Mouse (Mus musculus) adrenal gland, postnatal 10 days (tissue): ENCODE results near the gene Gm2056. TPM values are rescaled to one million over a fixed set of nuclear protein-coding genes. Genes with fewer than 3 reads are reported as not detected.
"Not testable (repeated sequence)": the region's sequence is repeated elsewhere in the genome, so short reads cannot be mapped to it uniquely, and the experiment has no call there.

ENCODE experiments used
- DNase-seq: peaks from one replicate; pipeline ENCODE4 v3.0.0; 2021; ENCODE audit warnings: mixed read lengths
- long read RNA-seq, 2 experiments: library from polyadenylated mRNA; stranded (forward); transcript quantifications; one replicate each; pipeline ENCODE4 v2.0.0; 2021
- total RNA-seq, 2 experiments: library from RNA; stranded (reverse); gene quantifications; 2 replicates each; pipeline ENCODE4 v1.2.3; 2021

Gene Gm2056
- total RNA-seq: not detected
- long read RNA-seq, experiment 1: 0 reads
- long read RNA-seq, experiment 2: 0 reads

DNA sequence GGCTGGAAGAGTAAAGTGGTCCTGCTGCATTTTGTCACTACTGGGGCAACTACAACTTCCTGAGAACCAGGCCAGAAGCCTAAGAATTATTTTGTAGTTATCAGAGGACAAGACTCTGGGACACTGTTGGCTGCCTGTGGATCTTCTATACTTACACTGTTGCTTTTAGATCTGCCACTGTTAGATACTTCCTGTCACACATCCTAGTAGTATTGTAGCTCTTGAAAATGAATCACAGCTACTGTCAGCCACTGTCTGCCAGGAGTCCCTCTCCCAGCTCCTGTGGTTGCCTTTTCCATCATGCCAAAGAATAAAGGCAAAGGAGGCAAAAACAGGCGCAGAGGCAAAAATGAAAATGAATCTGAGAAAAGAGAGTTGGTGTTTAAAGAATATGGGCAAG lies at the start of gene Gm2056:
Gm2056 (plus strand) TSS at position 301 of the 400 bp plus-strand sequence.
- DNase-seq: not testable (repeated sequence)

DNA sequence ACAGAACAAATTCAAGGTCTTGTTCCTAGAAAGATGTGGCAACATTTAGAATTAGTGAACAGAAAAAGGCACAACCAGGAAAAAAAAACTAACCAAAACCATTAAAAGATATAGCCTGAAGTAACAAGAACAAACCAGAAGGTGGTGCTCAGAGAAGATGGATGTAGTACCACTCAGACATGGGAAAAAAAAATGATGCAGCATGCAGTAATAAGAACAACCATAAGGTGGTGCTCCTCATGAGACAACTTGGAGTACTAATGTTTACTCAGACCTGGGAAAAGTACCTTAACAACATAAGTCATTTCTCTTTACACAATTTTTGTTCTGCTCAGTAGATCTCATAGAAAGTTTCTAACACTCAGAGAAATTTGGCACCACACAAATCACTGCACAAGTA lies 42.8 kb upstream of the Gm2056 start:
- DNase-seq: not testable (repeated sequence)

GRCm38 (mm10) chr12:88004118-88004517 lies 22.7 kb upstream of the Gm2056 start:
- not testable (repeated sequence) for DNase-seq

GRCm38 (mm10) chr12:88011548-88011947 lies 15.3 kb upstream of the Gm2056 start, which contains the start of gene Gm2075:
TSS of gene Gm2075 (plus strand) at chr12:88011848.
- not testable (repeated sequence) for DNase-seq

DNA sequence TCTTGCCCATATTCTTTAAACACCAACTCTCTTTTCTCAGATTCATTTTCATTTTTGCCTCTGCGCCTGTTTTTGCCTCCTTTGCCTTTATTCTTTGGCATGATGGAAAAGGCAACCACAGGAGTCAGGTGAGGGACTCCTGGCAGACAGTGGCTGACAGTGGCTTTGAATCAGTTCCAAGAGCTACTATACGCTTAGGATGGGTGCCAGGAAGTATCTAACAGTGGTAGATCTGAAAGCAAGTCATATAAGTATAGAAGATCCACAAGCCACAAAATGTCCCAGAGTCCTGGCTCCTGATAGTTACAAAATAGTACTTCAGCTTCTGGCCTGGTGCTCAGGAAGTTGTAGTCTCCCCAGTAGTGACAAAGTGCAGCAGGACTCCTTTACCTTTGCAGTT lies 8.1 kb upstream of the Gm2056 start, which contains the start of gene Gm6803:
Gm6803 (minus strand) TSS at position 101 of the 400 bp plus-strand sequence.
- not testable (repeated sequence) for DNase-seq

GRCm38 (mm10) chr12:88032250-88032649 lies 5.4 kb downstream of the Gm2056 start:
- DNase-seq: not testable (repeated sequence)

- not testable (repeated sequence) for DNase-seq
Measured at GRCm38 (mm10) chr12:88039062-88039461, 12.3 kb downstream of the Gm2056 start.

GRCm38 (mm10) chr12:88039703-88040102 lies 12.9 kb downstream of the Gm2056 start:
- not testable (repeated sequence) for DNase-seq

GRCm38 (mm10) chr12:88045226-88045625 lies 18.4 kb downstream of the Gm2056 start:
- not testable (repeated sequence) for DNase-seq

Other genes starting within 250 kb of the Gm2056 start
- not detected for gene Gm21936, start 231.5 kb upstream of the Gm2056 start, total RNA-seq
- gene BB287469, start 210.4 kb upstream of the Gm2056 start, total RNA-seq: not detected
- not detected for gene Gm2001, start 184.7 kb upstream of the Gm2056 start, total RNA-seq
- not detected for gene Gm2016, start 152.9 kb upstream of the Gm2056 start, total RNA-seq
- not detected for gene Gm2022, start 131.6 kb upstream of the Gm2056 start, total RNA-seq
- gene Gm2035, start 107.1 kb upstream of the Gm2056 start, total RNA-seq: not detected
- not detected for gene Gm2042, start 72.9 kb upstream of the Gm2056 start, total RNA-seq
- gene Gm2075, start 15.2 kb upstream of the Gm2056 start, total RNA-seq: not detected
- not detected for gene Gm6803, start 8.2 kb upstream of the Gm2056 start, total RNA-seq
- not detected for gene Gm16368, start 56.7 kb downstream of the Gm2056 start, total RNA-seq
- gene Gm10436, start 155.1 kb downstream of the Gm2056 start, total RNA-seq: not detected
- not detected for gene Gm8332, start 223.1 kb downstream of the Gm2056 start, total RNA-seq
- gene Gm5662, start 247.5 kb downstream of the Gm2056 start, total RNA-seq: not detected